Mouse (Mus musculus): ENCODE measurements around the gene Col9a3. TPM values are rescaled to one million over a fixed set of nuclear protein-coding genes. Genes with fewer than 3 reads are reported as not detected.

Gene Col9a3
- polyA plus RNA-seq, 1 experiment from 2014 or later, result 13.1 TPM

DNA sequence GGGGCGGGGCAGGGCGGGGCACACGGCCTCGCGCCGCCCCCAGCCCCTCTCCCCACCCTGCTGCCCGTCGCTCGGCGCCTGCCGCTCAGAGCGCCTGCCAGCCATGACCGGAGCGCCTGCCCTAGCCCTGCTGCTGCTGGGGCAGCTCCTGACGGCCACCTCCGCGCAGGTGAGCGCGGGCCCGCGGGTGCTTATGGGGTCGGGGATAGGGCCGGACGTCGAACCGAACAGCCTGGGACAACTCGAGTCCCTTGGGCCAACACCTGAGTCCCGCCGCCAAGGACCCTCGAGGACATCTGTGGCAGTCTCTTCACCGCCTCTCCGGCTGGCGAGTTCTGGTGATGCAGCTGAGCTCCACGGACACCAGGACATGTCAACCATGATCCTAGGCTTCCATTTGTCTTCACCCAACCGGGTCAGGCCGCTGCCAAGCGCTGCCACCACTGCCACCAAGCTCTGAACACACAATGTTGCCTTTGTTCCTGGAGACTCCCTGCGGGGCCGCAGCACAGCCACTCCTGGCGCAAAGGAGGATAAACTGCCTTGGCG is 641 bp downstream of the Col9a3 start:
- no peak for ATAC-seq (replicated peaks; ENCODE audit: extremely low read depth, insufficient read depth, low FRiP score)
- Histone ChIP-seq H3K4me1 (ENCODE audit: control insufficient read depth, insufficient read depth, low read length) (no peaks in the 10 kb centered on the region), H3K9me3 (replicated peaks; ENCODE audit: control insufficient read depth, low read length) (no peaks in the 10 kb centered on the region), H3K36me3 (ENCODE audit: control insufficient read depth, insufficient read depth) (peaks cover 10% of the 10 kb centered on the region; the same call in 1 of the 2 replicates), H3K27ac (ENCODE audit: low read length) (no peak overlapping the region), H3K4me2 (ENCODE audit: low read depth, low read length) (peak overlapping the region; percentile 56), H3K4me3 (ENCODE audit: low read length) (peak overlapping the region; percentile 29), H3K27me3 (ENCODE audit: control insufficient read depth, insufficient read depth, low read length) (peaks cover 22% of the 10 kb centered on the region), H3K9ac (ENCODE audit: low read length) (peak overlapping the region; percentile 35; the same call in 1 of the 2 replicates)
- WGBS, result 4% methylated on average over 38 of the region's 41 CpGs

DNA sequence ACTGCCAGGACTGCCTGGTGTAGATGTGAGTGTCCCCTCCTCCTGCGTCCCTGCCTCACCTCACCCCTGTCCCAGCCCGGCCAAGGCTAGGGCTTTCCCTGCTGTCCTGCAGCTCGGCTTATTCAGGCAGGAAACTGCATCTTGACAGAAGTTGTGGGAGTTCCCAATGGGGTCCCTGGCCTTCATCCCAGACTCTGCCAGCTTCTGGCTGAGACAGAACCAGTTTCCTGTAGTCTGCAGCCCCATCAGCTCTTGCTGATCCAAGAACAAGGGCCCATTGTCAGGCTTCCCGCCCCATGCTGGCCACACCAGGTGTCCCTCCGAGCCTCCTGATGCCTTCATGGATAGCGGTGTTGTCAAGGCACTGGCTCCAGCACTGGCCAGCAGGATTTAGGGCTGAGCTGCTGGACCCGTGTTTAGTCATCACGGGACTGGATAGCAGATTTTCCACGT is 3.0 kb downstream of the Col9a3 start:
- H3K4me1 ChIP-seq (ENCODE audit: control insufficient read depth, insufficient read depth, low read length), result 0 out of 2 replicates have a peak, but pooled peaks cover 3% of the 10 kb centered on the region
- no peak overlapping the region for H3K4me2 ChIP-seq (ENCODE audit: low read depth, low read length)
- H3K27me3 ChIP-seq (ENCODE audit: control insufficient read depth, insufficient read depth, low read length), result peaks cover 22% of the 10 kb centered on the region
- no peak for ATAC-seq (replicated peaks; ENCODE audit: extremely low read depth, insufficient read depth, low FRiP score)
- 0 out of 2 replicates have a peak, but pooled peaks cover 2% of the 10 kb centered on the region for H3K36me3 ChIP-seq (ENCODE audit: control insufficient read depth, insufficient read depth)
- no peaks in the 10 kb centered on the region for H3K9me3 ChIP-seq (replicated peaks; ENCODE audit: control insufficient read depth, low read length)
- WGBS, result 22% methylated on average over 9 of the region's 9 CpGs
- H3K27ac ChIP-seq (ENCODE audit: low read length), result no peak overlapping the region
- H3K4me3 ChIP-seq (ENCODE audit: low read length), result no peak overlapping the region
- no peak overlapping the region for H3K9ac ChIP-seq (ENCODE audit: low read length)

DNA sequence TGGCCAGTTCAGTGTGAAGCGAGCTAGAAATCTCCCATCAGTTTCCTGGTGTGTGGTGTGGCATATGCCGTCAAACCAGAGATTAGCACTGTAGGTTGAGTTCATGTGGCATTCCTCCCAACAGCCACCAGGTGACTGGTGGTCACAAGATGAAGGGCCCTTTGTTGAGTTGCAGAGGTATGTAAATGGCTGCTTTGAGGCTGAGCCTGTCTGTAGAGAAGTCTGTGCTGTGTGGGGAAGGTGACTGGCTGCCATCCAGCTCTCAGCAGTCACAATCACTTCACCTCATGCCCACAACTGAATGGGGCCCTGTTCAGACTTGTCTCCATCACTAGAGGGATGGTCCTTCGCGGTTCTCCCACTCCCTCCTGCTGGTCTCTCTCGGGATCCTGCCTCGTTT is 7.2 kb downstream of the Col9a3 start:
- WGBS, result 43% methylated on average over 6 of the region's 6 CpGs
- H3K27me3 ChIP-seq (ENCODE audit: control insufficient read depth, insufficient read depth, low read length), result no peaks in the 10 kb centered on the region
- no peak for ATAC-seq (replicated peaks; ENCODE audit: extremely low read depth, insufficient read depth, low FRiP score)
- no peaks in the 10 kb centered on the region for H3K9me3 ChIP-seq (replicated peaks; ENCODE audit: control insufficient read depth, low read length)
- 0 out of 2 replicates have a peak, but pooled peaks cover 3% of the 10 kb centered on the region for H3K4me1 ChIP-seq (ENCODE audit: control insufficient read depth, insufficient read depth, low read length)
- H3K36me3 ChIP-seq (ENCODE audit: control insufficient read depth, insufficient read depth), result no peaks in the 10 kb centered on the region
- H3K4me3 ChIP-seq (ENCODE audit: low read length), result no peak overlapping the region
- no peak overlapping the region for H3K9ac ChIP-seq (ENCODE audit: low read length)
- no peak overlapping the region for H3K4me2 ChIP-seq (ENCODE audit: low read depth, low read length)
- no peak overlapping the region for H3K27ac ChIP-seq (ENCODE audit: low read length)

DNA sequence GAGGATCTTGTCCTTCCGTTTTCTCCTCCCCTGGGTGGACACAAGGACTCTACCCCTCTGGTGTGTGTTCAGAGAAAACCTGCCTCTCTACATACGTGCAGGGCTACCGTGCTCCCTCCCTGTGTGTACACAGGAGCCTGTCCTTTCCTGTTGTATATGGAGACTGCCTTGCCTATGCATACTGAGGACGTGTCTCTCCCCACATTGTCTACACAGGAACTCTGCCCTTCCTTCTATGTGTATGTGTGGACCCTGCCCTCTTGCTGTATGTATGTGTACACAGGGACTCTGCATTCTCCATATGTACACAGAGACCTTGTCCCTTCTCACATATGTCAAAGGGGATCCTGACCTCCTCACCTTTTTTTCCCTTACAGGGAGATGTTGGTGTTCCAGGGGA is 12.7 kb downstream of the Col9a3 start:
- Histone ChIP-seq H3K27me3 (ENCODE audit: control insufficient read depth, insufficient read depth, low read length) (no peaks in the 10 kb centered on the region), H3K9ac (ENCODE audit: low read length) (no peak overlapping the region), H3K4me2 (ENCODE audit: low read depth, low read length) (no peak overlapping the region), H3K9me3 (replicated peaks; ENCODE audit: control insufficient read depth, low read length) (no peaks in the 10 kb centered on the region), H3K4me1 (ENCODE audit: control insufficient read depth, insufficient read depth, low read length) (no peaks in the 10 kb centered on the region), H3K4me3 (ENCODE audit: low read length) (no peak overlapping the region), H3K36me3 (ENCODE audit: control insufficient read depth, insufficient read depth) (no peaks in the 10 kb centered on the region), H3K27ac (ENCODE audit: low read length) (no peak overlapping the region)
- ATAC-seq (replicated peaks; ENCODE audit: extremely low read depth, insufficient read depth, low FRiP score), result no peak
- WGBS, result 62% methylated on average over 4 of the region's 4 CpGs

DNA sequence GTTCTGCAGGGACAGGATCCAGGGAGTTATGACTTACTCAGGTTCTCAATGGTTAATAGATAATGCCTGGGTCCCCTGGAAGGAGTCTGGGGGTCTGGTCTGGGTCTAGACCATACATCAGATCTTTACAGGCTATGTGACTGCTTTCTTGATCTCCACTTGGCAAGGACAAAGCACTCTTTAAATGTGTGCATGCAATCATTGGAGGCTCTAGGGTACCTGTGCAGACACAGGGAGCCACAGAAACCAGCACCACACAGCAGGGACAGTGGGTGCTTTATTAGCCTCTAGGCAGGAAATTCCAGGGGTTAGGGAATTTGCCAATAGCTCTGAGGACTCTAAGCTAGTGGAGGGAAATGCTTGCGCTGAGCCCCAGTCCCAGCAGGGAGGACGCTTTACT is 14.3 kb downstream of the Col9a3 start:
- H3K9ac ChIP-seq (ENCODE audit: low read length), result no peak overlapping the region
- 66% methylated on average over 2 of the region's 2 CpGs for WGBS
- no peaks in the 10 kb centered on the region for H3K9me3 ChIP-seq (replicated peaks; ENCODE audit: control insufficient read depth, low read length)
- H3K4me1 ChIP-seq (ENCODE audit: control insufficient read depth, insufficient read depth, low read length), result no peaks in the 10 kb centered on the region
- ATAC-seq (replicated peaks; ENCODE audit: extremely low read depth, insufficient read depth, low FRiP score), result no peak
- H3K27me3 ChIP-seq (ENCODE audit: control insufficient read depth, insufficient read depth, low read length), result no peaks in the 10 kb centered on the region
- no peak overlapping the region for H3K4me3 ChIP-seq (ENCODE audit: low read length)
- no peaks in the 10 kb centered on the region for H3K36me3 ChIP-seq (ENCODE audit: control insufficient read depth, insufficient read depth)
- no peak overlapping the region for H3K4me2 ChIP-seq (ENCODE audit: low read depth, low read length)
- no peak overlapping the region for H3K27ac ChIP-seq (ENCODE audit: low read length)

DNA sequence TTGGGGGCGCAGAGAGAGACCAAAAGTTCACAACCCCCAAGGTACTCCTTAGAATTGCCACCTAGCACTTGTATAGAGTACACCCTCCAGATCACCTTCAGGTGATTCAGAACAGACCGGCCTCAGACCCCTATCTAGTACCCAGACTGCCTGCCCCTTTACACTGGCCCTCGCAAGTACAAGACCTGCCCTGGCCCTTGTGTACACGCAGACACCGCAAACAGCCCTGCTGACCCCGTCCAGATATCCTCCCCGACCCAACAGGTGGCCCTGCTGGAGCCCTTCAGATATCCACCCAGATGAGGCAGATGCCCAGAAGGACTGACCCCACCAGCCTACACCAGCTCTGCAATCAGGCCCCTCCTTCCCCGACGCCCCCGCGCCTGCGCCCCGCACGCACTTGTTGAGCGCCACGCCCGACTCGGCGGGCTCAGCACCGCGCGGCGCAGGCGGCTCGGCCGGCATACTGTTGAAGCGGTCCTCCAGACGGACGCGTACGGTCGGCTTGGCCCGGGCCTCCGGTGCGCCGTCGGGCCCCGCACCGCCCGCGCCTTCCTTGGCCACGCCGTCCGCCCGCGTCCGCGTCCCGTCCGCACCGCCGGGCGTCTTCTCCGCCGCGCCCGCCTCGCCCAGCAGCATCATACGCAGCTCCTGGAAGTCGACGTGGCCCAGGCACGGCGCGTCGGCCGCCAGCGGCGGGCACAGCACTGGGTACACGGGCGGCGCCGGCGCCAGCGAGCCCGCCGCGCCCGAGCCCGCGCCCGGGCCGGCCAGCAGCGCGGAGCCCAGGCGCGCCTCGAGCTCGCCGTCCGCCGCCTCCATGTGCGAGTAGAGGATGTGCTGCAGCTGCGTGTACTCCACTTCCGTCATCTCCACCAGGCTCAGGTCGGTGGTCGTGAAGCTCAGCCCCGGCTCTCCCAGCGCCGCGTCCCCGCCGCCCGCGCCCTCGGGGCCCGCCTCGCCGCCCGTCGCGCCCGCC is 44.3 kb downstream of the Col9a3 start:
- H3K4me1 ChIP-seq (ENCODE audit: control insufficient read depth, insufficient read depth, low read length), result no peaks in the 10 kb centered on the region
- ATAC-seq (replicated peaks; ENCODE audit: extremely low read depth, insufficient read depth, low FRiP score), result peak; percentile 41; the same call in 1 of the 2 replicates
- no peak overlapping the region for H3K9ac ChIP-seq (ENCODE audit: low read length)
- H3K4me2 ChIP-seq (ENCODE audit: low read depth, low read length), result peak overlapping the region; percentile 51
- 0 out of 2 replicates have a peak, but pooled peaks cover 3% of the 10 kb centered on the region for H3K36me3 ChIP-seq (ENCODE audit: control insufficient read depth, insufficient read depth)
- peaks cover 54% of the 10 kb centered on the region for H3K27me3 ChIP-seq (ENCODE audit: control insufficient read depth, insufficient read depth, low read length)
- H3K9me3 ChIP-seq (replicated peaks; ENCODE audit: control insufficient read depth, low read length), result peaks cover 14% of the 10 kb centered on the region
- H3K4me3 ChIP-seq (ENCODE audit: low read length), result peak overlapping the region; percentile 35
- H3K27ac ChIP-seq (ENCODE audit: low read length), result no peak overlapping the region
- 3% methylated on average over 108 of the region's 112 CpGs for WGBS

DNA sequence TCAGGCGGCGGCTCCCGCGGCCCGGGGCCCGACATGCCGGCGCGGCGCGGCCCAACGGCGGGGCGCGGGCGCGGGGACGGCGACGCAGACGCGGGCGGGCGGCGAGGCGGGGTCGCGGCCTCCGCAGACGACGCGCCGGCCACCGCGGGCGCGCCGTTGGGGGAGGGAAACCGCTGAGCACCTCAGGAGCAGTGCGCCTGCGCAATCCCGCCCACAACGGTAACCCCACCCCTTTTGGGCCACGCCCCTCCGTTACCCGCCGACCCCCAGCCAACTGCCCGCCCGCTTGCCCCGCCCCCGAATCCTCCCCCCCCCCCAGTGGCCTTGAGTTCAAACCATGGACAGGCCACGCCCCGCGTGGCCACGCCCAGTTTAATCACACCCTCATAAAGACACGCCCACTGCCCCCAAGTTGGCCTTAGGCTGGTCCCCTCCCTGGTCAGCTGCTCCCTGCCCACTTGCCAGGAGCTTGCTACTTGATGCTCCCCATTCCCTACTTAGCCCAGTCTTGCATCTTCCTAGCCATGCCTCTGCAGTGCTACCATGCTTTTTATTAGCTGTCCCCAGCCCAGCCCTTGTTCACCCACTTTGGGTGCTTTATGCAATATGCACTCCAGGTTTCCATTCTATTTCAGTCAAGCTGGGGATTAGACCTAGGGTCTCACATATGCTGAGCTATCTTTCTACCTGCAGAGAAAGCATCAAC is 45.1 kb downstream of the Col9a3 start, which contains the start of gene Tcfl5:
Gene Tcfl5, minus strand, starts transcription at position 154 of the 706 bp plus-strand sequence.
- no peak for ATAC-seq (replicated peaks; ENCODE audit: extremely low read depth, insufficient read depth, low FRiP score)
- Histone ChIP-seq H3K4me2 (ENCODE audit: low read depth, low read length) (peak within 1 kb of the TSS; percentile 51), H3K4me1 (ENCODE audit: control insufficient read depth, insufficient read depth, low read length) (no peaks in the 10 kb centered on the region), H3K9ac (ENCODE audit: low read length) (no peak within 1 kb of the TSS), H3K4me3 (ENCODE audit: low read length) (peak within 1 kb of the TSS; percentile 35), H3K9me3 (replicated peaks; ENCODE audit: control insufficient read depth, low read length) (peaks cover 14% of the 10 kb centered on the region), H3K36me3 (ENCODE audit: control insufficient read depth, insufficient read depth) (0 out of 2 replicates have a peak, but pooled peaks cover 3% of the 10 kb centered on the region), H3K27ac (ENCODE audit: low read length) (no peak within 1 kb of the TSS), H3K27me3 (ENCODE audit: control insufficient read depth, insufficient read depth, low read length) (peaks cover 55% of the 10 kb centered on the region)
- WGBS, result 3% methylated on average over 40 of the region's 56 CpGs

DNA sequence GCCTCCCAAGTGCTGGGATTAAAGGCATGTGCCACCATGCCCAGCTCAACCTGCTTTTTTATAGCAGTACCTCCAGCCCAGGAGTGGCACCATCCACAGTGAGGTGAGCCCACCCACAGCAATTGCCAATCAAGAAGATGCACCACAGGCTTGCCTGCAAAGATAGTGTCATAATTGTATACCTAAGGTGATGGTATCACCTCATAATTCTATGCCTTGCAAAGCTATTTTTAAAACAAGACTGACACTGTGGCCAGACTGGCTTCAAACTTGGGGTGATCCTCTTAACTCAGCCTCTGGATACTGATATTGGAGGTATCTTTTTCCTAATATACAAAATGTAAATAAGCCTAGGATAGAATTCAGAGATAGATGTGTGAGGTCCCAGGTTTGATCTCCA is 46.0 kb downstream of the Col9a3 start:
- Histone ChIP-seq H3K9ac (ENCODE audit: low read length) (no peak overlapping the region), H3K4me1 (ENCODE audit: control insufficient read depth, insufficient read depth, low read length) (no peaks in the 10 kb centered on the region), H3K9me3 (replicated peaks; ENCODE audit: control insufficient read depth, low read length) (peaks cover 14% of the 10 kb centered on the region), H3K4me2 (ENCODE audit: low read depth, low read length) (no peak overlapping the region), H3K27me3 (ENCODE audit: control insufficient read depth, insufficient read depth, low read length) (peaks cover 49% of the 10 kb centered on the region), H3K27ac (ENCODE audit: low read length) (no peak overlapping the region), H3K36me3 (ENCODE audit: control insufficient read depth, insufficient read depth) (0 out of 2 replicates have a peak, but pooled peaks cover 3% of the 10 kb centered on the region), H3K4me3 (ENCODE audit: low read length) (no peak overlapping the region)
- ATAC-seq (replicated peaks; ENCODE audit: extremely low read depth, insufficient read depth, low FRiP score), result no peak
